Mouse (Mus musculus): ENCODE results near the gene Vax2. TPM values are rescaled to one million over a fixed set of nuclear protein-coding genes. Genes with fewer than 3 reads are reported as not detected.

Gene Vax2
- polyA plus RNA-seq (2014; fragmentation: Illumina TruSeq; extraction: RNeasy Lipid Tissue Mini Kit (QIAGEN cat#74804); ENCODE audit: low read depth, low replicate concordance), result not detected

DNA sequence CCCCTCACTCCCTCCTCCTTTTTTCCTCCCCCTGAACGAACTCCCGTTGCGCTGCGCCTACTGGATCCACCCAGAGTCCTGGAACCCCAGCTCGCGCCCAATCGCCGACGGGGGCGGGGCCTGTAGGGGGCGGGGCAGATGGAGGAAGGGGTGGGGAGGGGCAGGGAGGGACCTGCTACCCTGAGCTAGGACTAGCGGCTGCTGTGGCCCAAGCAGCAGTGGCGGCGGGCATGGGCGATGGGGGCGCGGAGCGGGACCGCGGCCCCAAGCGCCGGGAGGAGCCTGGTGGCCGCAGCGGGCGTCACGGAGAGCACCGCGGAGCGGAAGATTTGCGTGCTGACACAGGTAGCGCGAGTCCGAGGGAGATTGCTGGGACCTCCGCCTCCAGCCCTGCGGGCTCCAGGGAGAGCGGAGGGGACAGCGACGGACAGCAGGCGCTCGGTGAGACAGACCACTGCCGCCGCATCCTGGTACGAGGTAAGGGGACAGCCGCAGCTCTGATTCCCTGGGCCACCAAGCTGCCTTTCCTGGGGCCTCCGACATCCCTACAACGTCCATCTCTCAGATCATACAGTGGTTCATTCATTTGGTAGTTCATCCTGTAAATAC is at the start of gene Vax2:
Gene Vax2, plus strand, starts transcription at position 198 of the 609 bp plus-strand sequence.

DNA sequence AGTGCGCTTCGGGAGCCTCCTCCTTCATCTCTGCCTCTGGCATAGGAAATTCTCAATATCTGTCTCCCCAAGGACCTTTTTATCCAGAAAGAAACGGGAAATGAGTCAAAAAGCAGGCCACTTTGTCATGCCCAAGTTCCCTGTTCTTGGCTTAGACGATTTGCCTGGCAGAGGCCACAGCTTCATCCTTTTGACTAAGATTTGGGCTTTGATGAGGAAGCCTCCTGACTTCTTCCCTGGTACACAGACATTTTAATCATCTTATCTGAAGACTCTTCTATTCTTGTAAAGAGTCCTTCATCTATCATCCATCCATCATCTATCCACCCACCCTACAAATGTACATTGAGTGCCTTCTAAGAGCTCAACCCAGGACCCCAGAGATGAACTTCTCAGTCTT is 33.3 kb upstream of the Vax2 start, which contains the start of gene Cd207:
Gene Cd207, minus strand, starts transcription at position 101 of the 400 bp plus-strand sequence.

DNA sequence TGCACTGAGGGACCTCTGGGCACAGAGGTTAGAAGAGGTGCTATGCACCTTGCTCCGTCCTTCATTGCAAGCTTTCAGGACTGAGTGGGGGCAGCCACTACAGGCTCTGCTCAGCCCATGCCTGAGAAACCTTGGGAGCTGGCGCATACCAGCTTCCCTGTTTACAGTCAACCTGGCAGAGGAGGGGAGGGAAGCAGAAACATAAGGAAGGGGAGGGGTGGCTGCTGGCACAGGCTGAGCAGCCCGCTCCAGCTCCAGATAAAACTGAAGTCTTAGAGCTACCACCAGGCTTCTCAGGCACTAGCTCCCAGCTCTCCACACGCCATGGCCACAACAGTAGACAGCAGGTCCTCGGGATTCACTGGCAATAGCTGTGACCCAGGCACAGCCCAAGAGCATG is 31.7 kb downstream of the Vax2 start, which contains the start of gene Atp6v1b1:
Gene Atp6v1b1, plus strand, starts transcription at position 230 of the 400 bp plus-strand sequence.

DNA sequence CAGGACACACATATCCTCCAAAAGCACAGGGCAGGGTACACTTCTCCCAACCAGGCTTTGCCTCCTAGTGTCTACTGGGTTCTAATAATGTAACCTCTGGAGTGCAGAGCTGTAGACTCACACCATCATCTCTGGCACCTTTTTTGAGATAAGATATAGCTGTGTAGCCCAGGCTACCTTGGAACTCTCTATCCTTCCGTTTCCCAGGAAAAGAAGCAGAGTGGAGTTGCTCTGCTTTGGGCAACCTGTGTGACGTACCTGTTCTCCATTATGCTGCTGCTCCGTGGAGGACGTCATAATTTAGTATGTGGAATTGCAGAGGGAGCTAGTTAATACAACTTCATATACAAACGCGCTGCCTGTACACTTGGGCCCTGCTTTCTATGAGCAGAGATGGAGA is 51.3 kb downstream of the Vax2 start, which contains the start of gene Ankrd53:
Gene Ankrd53, plus strand, starts transcription at position 301 of the 400 bp plus-strand sequence.

DNA sequence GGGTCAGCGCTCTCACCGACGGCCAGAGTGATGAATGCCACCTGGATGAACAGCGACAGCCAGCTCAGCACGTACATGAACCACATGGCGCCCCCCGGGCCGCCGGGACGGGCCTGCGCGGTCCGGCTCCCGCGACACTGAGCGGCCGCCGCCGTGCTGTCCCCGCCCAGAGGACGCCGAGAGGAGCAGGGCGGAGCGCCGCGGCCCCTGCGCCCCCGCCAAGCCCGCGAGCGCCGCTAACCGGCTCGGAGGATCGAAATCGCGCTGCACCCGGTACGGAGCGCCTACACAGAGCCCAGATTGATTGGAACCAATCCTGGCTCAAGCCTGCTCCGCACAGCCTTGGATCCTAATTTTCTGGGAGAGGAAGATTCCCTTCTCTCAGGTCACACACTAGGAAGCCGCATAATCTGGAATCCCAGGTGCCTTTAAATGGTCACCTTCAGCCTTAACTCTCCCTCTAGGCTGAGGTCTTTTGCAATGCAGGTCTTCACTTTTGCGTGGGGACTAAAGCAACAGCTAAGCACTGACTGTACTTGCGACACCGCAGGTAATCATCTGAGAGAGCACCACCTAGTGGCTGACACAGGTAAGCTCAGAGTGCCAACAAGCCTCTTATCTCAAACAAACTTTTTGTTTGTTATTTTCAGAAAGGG is 64.7 kb downstream of the Vax2 start, which contains the start of gene Tex261:
Gene Tex261, minus strand, starts transcription at position 176 of the 656 bp plus-strand sequence.

Other genes with a start within 250 kb of the Vax2 start
- 28.9 TPM for gene Dguok, start 204.3 kb upstream of the Vax2 start, polyA plus RNA-seq (2014; fragmentation: Illumina TruSeq; extraction: RNeasy Lipid Tissue Mini Kit (QIAGEN cat#74804); ENCODE audit: low read depth, low replicate concordance)
- gene Actg2, start 175.0 kb upstream of the Vax2 start, polyA plus RNA-seq (2014; fragmentation: Illumina TruSeq; extraction: RNeasy Lipid Tissue Mini Kit (QIAGEN cat#74804); ENCODE audit: low read depth, low replicate concordance), result 262 TPM
- gene Stambp, start 138.5 kb upstream of the Vax2 start, polyA plus RNA-seq (2014; fragmentation: Illumina TruSeq; extraction: RNeasy Lipid Tissue Mini Kit (QIAGEN cat#74804); ENCODE audit: low read depth, low replicate concordance), result 97.5 TPM
- gene Clec4f, start 55.1 kb upstream of the Vax2 start, polyA plus RNA-seq (2014; fragmentation: Illumina TruSeq; extraction: RNeasy Lipid Tissue Mini Kit (QIAGEN cat#74804); ENCODE audit: low read depth, low replicate concordance), result not detected
- gene Cd207, start 33.4 kb upstream of the Vax2 start, polyA plus RNA-seq (2014; fragmentation: Illumina TruSeq; extraction: RNeasy Lipid Tissue Mini Kit (QIAGEN cat#74804); ENCODE audit: low read depth, low replicate concordance), result 0.57 TPM
- gene Atp6v1b1, start 31.7 kb downstream of the Vax2 start, polyA plus RNA-seq (2014; fragmentation: Illumina TruSeq; extraction: RNeasy Lipid Tissue Mini Kit (QIAGEN cat#74804); ENCODE audit: low read depth, low replicate concordance), result not detected
- not detected for gene Ankrd53, start 51.4 kb downstream of the Vax2 start, polyA plus RNA-seq (2014; fragmentation: Illumina TruSeq; extraction: RNeasy Lipid Tissue Mini Kit (QIAGEN cat#74804); ENCODE audit: low read depth, low replicate concordance)
- gene Tex261, start 64.5 kb downstream of the Vax2 start, polyA plus RNA-seq (2014; fragmentation: Illumina TruSeq; extraction: RNeasy Lipid Tissue Mini Kit (QIAGEN cat#74804); ENCODE audit: low read depth, low replicate concordance), result 26.3 TPM
- gene Nagk, start 83.7 kb downstream of the Vax2 start, polyA plus RNA-seq (2014; fragmentation: Illumina TruSeq; extraction: RNeasy Lipid Tissue Mini Kit (QIAGEN cat#74804); ENCODE audit: low read depth, low replicate concordance), result 17.1 TPM
- 31.4 TPM for gene Paip2b, start 120.5 kb downstream of the Vax2 start, polyA plus RNA-seq (2014; fragmentation: Illumina TruSeq; extraction: RNeasy Lipid Tissue Mini Kit (QIAGEN cat#74804); ENCODE audit: low read depth, low replicate concordance)
- 207 TPM for gene Zfp638, start 155.8 kb downstream of the Vax2 start, polyA plus RNA-seq (2014; fragmentation: Illumina TruSeq; extraction: RNeasy Lipid Tissue Mini Kit (QIAGEN cat#74804); ENCODE audit: low read depth, low replicate concordance)

Measured in sigmoid colon, adult 10 weeks (tissue).